Mouse (Mus musculus) intestine, postnatal 0 days (tissue): ENCODE measurements around the gene Spsb2. TPM values are rescaled to one million over a fixed set of nuclear protein-coding genes. Genes with fewer than 3 reads are reported as not detected.

Source experiments
- ATAC-seq: fragments of 200-750 bp; cut with Nextera tagmentation; 2 replicates; pipeline ENCODE4 v1.8.0; 2017; ENCODE audit warnings: mild to moderate bottlenecking, moderate TSS enrichment, moderate library complexity
- H3K27ac ChIP-seq: fragments of 300-500 bp; sonication (generic); 2 replicates; pipeline ENCODE4 v1.5.1; 2014; ENCODE audit warnings: mild to moderate bottlenecking, low read depth, low read length, moderate library complexity
- H3K27me3 ChIP-seq: fragments of 300-500 bp; sonication (generic); replicated peaks from 2 replicates; pipeline ENCODE4 v1.6.1; 2014; ENCODE audit warnings: low read length, mixed read lengths; ENCODE audit not compliant: control insufficient read depth, insufficient read depth
- H3K36me3 ChIP-seq: fragments of 300-500 bp; sonication (generic); 2 replicates; pipeline ENCODE4 v1.6.1; 2014; ENCODE audit warnings: mild to moderate bottlenecking, moderate library complexity; ENCODE audit not compliant: control insufficient read depth, insufficient read depth
- H3K4me1 ChIP-seq: fragments of 300-500 bp; sonication (generic); replicated peaks from 2 replicates; pipeline ENCODE4 v1.6.1; 2014; ENCODE audit warnings: antibody characterized with exemption, low read length, mixed read lengths; ENCODE audit not compliant: control insufficient read depth, insufficient read depth
- H3K4me2 ChIP-seq: fragments of 300-500 bp; sonication (generic); replicated peaks from 2 replicates; pipeline ENCODE4 v1.6.1; 2014; ENCODE audit warnings: low read depth, mild to moderate bottlenecking, moderate library complexity
- H3K4me3 ChIP-seq: fragments of 300-500 bp; sonication (generic); 2 replicates; pipeline ENCODE4 v1.5.1; 2014; ENCODE audit warnings: low read depth, low read length
- H3K9ac ChIP-seq: fragments of 300-500 bp; sonication (generic); 2 replicates; pipeline ENCODE4 v1.6.1; 2014; ENCODE audit warnings: mild to moderate bottlenecking, low read depth, low read length
- H3K9me3 ChIP-seq: fragments of 300-500 bp; sonication (generic); 2 replicates; pipeline ENCODE4 v1.6.1; 2016; ENCODE audit warnings: mixed run types; ENCODE audit not compliant: control insufficient read depth
- CTCF ChIP-seq: sonication (generic); IDR thresholded peaks from 2 replicates; pipeline ENCODE4 v1.5.1; 2016; ENCODE audit warnings: low read depth, mild to moderate bottlenecking, control low read depth, antibody characterized with exemption, moderate library complexity
- WGBS: fragments of 180-500 bp; shearing (Covaris S2); extraction: QIAGEN DNeasy Blood & Tissue Kit; methylation state at CpG from one replicate; pipeline ENCODE4 v1.1.7; 2014; 5-methylcytosine and 5-hydroxymethylcytosine counted together
- polyA plus RNA-seq: library from polyadenylated mRNA; unstranded; fragments of >200 nt; fragmentation: Nextera tagmentation; extraction: Ambion mirVana; gene quantifications from 2 replicates; pipeline ENCODE4 v1.2.1, GENCODE M21; 2015

Gene Spsb2
- polyA plus RNA-seq, 1 experiment from 2014 or later: 57.7 TPM

GRCm38 (mm10) chr6:124805341-124806321 is 2.8 kb upstream of the Spsb2 start:
- WGBS: 1% methylated on average over 34 of the region's 34 CpGs

GRCm38 (mm10) chr6:124806446-124807140 is 1.9 kb upstream of the Spsb2 start:
- peak overlapping the region; percentile 83 for H3K27ac ChIP-seq
- H3K4me2 ChIP-seq: peak overlapping the region; percentile 78
- no peaks in the 10 kb centered on the region for H3K27me3 ChIP-seq
- ATAC-seq: no peak
- peaks cover 19% of the 10 kb centered on the region; the same call in 1 of the 2 replicates for H3K36me3 ChIP-seq
- TF ChIP-seq CTCF: no peak
- 74% methylated on average over 7 of the region's 7 CpGs for WGBS
- peaks cover 9% of the 10 kb centered on the region; the same call in 1 of the 2 replicates for H3K4me1 ChIP-seq
- 0 out of 2 replicates have a peak overlapping the region, but pooled peaks have one; percentile 45 for H3K4me3 ChIP-seq
- peak overlapping the region; percentile 23; the same call in 1 of the 2 replicates for H3K9ac ChIP-seq
- H3K9me3 ChIP-seq: no peaks in the 10 kb centered on the region

More at GRCm38 (mm10) chr6:124805341-124806321, 2.8 kb upstream of the Spsb2 start:
- Histone ChIP-seq H3K4me3 (peak overlapping the region; percentile 45), H3K36me3 (0 out of 2 replicates have a peak, but pooled peaks cover 9% of the 10 kb centered on the region), H3K9ac (0 out of 2 replicates have a peak overlapping the region, but pooled peaks have one; percentile 38), H3K27me3 (no peaks in the 10 kb centered on the region), H3K4me1 (peaks cover 9% of the 10 kb centered on the region; the same call in 1 of the 2 replicates), H3K9me3 (no peaks in the 10 kb centered on the region), H3K4me2 (peak overlapping the region; percentile 78), H3K27ac (peak overlapping the region; percentile 83)
- TF ChIP-seq CTCF: peak; percentile 70
- peak; percentile 71 for ATAC-seq

- Histone ChIP-seq H3K4me2 (no peak overlapping the region), H3K4me3 (no peak overlapping the region), H3K36me3 (peaks cover 26% of the 10 kb centered on the region; the same call in 1 of the 2 replicates), H3K27ac (0 out of 2 replicates have a peak overlapping the region, but pooled peaks have one; percentile 41), H3K4me1 (peaks cover 9% of the 10 kb centered on the region; the same call in 1 of the 2 replicates), H3K9ac (no peak overlapping the region), H3K9me3 (no peaks in the 10 kb centered on the region), H3K27me3 (no peaks in the 10 kb centered on the region)
- TF ChIP-seq CTCF: no peak
- 83% methylated on average over 4 of the region's 4 CpGs for WGBS
- ATAC-seq: no peak
Measured at GRCm38 (mm10) chr6:124807366-124807765, 1.1 kb upstream of the Spsb2 start.

- H3K4me1 ChIP-seq: peaks cover 14% of the 10 kb centered on the region; the same call in 1 of the 2 replicates
- H3K9me3 ChIP-seq: no peaks in the 10 kb centered on the region
- H3K9ac ChIP-seq: no peak overlapping the region
- H3K27ac ChIP-seq: peak overlapping the region; percentile 95
- no peak for TF ChIP-seq CTCF
- H3K27me3 ChIP-seq: no peaks in the 10 kb centered on the region
- WGBS: 41% methylated on average over 6 of the region's 6 CpGs
- H3K36me3 ChIP-seq: peaks cover 26% of the 10 kb centered on the region; the same call in 1 of the 2 replicates
- peak overlapping the region; percentile 64 for H3K4me3 ChIP-seq
- ATAC-seq: peak; percentile 2
- H3K4me2 ChIP-seq: peak overlapping the region; percentile 95
Measured at GRCm38 (mm10) chr6:124807986-124808357, 489 bp upstream of the Spsb2 start.

- Histone ChIP-seq H3K36me3 (peaks cover 26% of the 10 kb centered on the region; the same call in 1 of the 2 replicates), H3K9me3 (no peaks in the 10 kb centered on the region), H3K9ac (peak overlapping the region; percentile 73), H3K4me2 (peak overlapping the region; percentile 95), H3K4me3 (peak overlapping the region; percentile 64), H3K27me3 (no peaks in the 10 kb centered on the region), H3K27ac (peak overlapping the region; percentile 95), H3K4me1 (peaks cover 14% of the 10 kb centered on the region; the same call in 1 of the 2 replicates)
- TF ChIP-seq CTCF: peak; percentile 91
- under 1% methylated on average over 35 of the region's 35 CpGs for WGBS
- ATAC-seq: 0 out of 2 replicates have a peak, but pooled peaks have one; percentile 8
Measured at GRCm38 (mm10) chr6:124809052-124809774, 752 bp downstream of the Spsb2 start.
